Mouse (Mus musculus) thymus, postnatal 25 days (tissue): Measurements from ENCODE around the gene Cbfb.
"Not testable (repeated sequence)": the region's sequence is repeated elsewhere in the genome, so short reads cannot be mapped to it uniquely, and the experiment has no call there.

Source experiments
- DNase-seq: peaks from one replicate; pipeline ENCODE4 v3.0.0; 2022

Cbfb gene

GRCm38 (mm10) chr8:105186467-105187005 is 16.1 kb downstream of the Cbfb start:
- DNase-seq: no peak

DNA sequence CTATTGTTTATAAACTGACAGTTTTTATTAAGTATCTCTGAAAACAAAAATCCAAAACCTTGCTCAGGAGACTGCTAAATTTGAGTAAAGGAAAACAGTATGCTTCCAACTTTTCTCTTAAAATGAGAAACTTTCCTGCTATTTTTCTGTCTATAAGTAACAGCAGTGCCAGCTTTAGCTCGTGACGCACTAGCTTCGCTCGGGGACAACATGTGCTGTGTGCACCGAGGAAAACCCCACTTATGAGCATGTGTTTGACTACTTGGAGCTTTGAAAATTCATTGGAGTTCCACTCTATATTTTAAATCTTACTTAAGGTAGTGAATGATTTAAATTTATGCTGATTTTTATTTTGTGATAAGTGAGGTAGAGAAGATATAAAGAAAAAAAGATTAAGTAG is 21.7 kb downstream of the Cbfb start:
- no peak for DNase-seq

- DNase-seq: no peak
Observed at GRCm38 (mm10) chr8:105205748-105206147, 35.3 kb downstream of the Cbfb start.

GRCm38 (mm10) chr8:105206766-105207275 is 36.3 kb downstream of the Cbfb start:
- DNase-seq: no peak

GRCm38 (mm10) chr8:105207675-105208273 is 37.3 kb downstream of the Cbfb start:
- DNase-seq: no peak

DNA sequence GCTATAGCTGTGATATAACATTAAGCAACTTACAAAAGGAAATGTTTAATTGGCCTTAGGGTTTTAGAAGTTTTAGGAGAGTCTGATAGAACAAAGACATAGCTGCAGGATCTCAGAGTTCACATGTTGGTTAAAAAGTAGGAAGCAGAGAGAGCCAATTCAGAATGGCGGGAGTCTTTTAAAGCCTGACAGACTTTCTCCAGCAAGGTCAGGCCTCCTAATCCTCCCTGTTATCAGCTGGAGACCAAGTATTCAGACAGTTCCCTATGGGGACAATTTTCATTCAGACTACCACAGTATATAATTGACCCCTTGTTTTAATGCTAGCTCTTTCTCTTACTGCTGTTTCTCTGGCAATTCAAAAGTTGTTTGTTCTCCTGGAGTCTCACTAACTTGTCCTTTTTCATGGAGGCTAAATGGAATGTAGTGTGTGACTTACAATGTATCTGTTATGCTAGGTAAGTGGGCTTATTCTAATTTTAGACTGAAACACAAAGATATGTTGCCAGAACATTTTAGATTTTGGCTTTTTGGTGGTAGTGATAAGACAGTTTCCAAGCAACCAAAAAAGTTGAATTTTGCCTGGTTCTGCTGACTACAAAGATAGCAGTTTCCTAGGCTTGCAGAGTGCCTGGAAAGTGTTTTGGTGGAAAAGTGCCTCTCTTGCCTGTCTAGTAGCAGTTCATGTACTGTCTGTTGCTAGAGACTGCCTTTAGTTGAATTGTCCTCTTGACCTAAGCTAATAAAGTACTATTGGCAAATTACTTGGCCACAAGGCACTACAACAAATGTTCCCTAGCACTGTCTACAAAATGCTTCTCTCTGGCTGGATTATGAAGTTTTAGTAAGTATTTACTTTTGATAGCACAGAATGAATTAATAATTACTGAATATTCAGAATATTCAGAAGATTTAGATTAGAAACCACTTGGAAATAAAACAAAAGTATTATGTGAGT is 39.0 kb downstream of the Cbfb start:
- DNase-seq: no peak

DNA sequence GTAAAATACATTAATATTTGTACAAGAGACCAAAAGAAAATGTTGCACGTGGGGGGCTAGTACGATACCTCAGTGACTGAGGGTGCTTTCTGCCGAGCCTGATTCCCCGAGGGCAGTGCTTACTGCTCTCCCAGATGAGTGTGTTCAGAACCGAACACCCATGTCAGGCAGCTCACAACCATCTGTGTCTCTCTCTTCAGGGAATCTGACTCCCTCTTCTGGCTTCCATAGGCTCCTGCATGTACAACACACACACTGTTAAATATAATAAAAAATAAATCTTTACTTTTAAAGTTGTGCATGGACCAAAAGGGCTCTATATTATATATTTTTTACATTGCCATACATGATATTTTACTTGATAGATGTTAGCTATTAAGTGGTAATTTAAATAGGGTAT is 43.6 kb downstream of the Cbfb start:
- DNase-seq: no peak

DNA sequence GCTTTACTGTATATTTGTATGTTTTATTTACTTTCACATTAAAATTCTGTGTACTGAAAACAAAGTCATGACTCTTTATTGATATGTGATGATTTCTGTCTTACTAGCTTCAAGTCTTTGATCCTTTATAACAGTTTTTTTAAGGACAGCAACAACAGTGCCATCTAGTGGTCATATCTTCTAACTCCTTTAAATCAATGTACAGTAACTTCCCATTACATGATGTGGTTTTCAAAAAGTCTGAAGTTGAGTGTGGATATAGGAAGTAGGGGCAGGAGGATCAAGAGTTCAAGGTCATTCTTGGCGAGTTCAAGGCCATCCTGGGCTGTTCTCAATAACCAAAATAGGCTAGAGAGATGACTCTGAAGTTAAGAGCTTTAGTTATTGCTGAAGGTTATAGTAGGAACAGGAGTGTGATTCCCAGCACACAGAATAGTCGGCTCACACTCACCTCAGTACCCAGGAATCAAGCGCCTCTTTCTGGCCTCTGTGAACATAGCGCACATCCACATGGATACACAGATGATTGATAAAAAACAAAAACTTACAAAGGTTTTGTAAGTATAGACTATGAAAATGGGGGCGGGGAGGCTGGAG is 47.5 kb downstream of the Cbfb start:
- no peak for DNase-seq

- no peak for DNase-seq
Observed at GRCm38 (mm10) chr8:105223850-105224249, 53.4 kb downstream of the Cbfb start.

DNA sequence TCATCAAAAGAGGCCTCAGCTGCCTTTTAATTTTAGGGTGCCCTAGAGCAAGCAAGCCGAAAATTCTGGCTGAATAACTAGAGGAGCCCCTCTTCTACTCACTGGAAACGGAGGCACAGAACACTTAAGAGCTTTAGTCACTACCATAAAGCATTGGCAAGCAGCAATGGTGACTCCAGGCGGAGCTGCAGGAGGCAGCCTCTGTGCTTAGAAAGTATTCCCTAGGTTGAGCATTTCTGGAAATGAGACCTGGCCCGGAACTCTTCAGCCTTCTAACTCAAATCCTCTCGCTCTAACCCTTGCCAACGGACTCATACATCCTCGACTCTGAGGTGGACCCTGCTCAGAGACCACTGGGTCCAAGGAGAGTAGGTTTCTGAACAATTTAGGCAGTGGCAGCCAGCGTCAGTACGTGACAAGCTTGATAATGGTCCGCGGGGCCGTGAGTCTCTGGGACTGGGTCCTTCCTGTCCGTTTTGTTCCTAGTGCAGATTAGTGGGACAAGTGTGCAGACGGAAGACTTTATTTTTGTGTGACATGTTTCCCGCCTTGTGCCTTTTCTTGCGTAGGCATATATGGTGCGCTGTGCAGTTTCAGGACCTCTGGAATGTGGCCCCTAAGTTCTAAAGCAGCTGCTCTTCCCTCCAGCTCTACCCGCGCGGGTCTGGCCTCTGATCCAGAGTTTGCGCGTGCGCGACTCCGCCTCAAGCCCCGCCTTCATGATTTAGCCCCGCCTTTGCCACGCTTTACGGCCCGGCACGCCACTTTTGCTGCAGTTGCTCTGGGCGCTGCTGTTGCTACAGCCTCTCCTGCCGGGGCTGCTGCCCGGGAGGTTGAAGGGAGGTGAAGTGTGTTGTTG is 54.2 kb downstream of the Cbfb start, which contains the start of gene D230025D16Rik:
D230025D16Rik (plus strand) TSS at position 733 of the 859 bp plus-strand sequence.
- peak; percentile 97 for DNase-seq

DNA sequence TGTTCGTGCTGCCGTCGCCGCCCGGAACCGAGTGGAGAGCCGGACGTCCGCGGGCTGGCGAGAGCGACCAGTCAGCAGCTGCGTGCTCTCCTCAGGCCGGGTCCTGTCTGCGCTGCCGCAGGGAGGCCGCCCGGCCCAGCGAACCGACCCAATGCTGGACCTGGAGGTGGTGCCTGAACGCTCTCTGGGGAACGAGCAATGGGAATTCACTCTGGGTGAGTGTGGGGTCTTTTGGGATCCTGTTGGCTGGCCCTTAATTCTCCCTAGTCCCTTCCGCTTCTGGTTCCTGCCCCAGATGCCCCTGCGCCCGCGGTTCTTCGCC is 54.8 kb downstream of the Cbfb start:
- DNase-seq: no peak

DNA sequence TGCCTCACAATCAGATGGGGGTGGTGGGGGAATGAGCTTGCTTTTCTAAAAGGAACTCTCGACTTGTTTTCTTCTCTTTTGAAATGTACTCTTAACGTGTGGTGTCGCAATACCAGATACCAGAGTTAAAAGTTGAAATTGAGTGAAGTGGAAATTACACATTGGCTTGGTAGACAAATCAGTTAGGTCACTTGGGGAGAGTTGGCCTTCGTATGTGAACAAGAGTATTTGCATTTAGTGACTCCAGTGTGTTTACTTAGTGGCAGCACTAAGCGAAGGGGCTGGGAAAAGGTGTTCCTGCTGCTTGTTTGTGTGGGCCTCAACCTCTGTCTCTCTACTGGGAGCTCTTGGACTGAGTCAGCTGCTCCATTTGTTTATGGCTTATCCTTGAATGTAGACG is 55.4 kb downstream of the Cbfb start:
- no peak for DNase-seq

- no peak for DNase-seq
Observed at GRCm38 (mm10) chr8:105231503-105232320, 61.2 kb downstream of the Cbfb start.

- not testable (repeated sequence) for DNase-seq
Observed at GRCm38 (mm10) chr8:105232321-105232693, 61.8 kb downstream of the Cbfb start.

DNA sequence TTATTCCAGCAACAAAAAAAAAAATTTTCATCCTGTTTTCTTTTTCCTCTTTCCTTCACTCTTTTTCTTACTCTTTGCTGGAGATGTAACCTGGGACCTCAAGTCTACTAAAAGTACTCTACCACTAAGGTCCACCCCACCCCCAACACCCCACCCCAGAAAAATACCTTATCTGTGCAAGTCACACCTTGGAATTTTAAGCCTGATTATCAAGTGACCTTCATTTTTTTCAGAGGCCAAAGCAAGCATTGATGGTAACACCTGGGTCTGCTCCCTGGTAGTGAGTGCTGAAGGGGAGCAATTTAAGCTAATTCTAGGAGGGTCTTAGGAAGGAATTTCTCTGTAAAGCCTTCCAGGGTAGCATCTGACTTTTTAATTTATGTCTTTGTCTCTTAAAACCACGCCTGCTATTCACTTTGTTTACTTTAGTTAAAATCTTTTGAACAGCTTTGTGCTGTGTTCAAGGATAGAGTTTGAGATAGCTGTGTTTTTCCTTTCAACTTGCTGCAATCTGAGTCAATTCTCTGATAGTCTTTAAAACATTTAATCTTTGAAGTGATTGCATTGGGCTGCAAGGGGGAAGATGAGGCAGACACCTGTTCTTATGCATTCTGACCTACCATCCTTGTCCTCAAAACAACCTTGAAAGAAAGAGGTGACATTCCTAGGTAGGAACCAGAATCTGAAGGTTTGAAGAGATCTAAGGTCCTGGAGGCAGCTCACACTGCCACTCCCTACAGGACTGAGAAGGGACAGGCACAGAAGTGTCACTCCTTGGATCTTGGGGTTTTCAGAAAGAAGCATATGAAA is 62.9 kb downstream of the Cbfb start:
- no peak for DNase-seq

GRCm38 (mm10) chr8:105235206-105235605 is 64.7 kb downstream of the Cbfb start:
- DNase-seq: no peak

- DNase-seq: no peak
Observed at GRCm38 (mm10) chr8:105237442-105238142, 67.1 kb downstream of the Cbfb start.

DNA sequence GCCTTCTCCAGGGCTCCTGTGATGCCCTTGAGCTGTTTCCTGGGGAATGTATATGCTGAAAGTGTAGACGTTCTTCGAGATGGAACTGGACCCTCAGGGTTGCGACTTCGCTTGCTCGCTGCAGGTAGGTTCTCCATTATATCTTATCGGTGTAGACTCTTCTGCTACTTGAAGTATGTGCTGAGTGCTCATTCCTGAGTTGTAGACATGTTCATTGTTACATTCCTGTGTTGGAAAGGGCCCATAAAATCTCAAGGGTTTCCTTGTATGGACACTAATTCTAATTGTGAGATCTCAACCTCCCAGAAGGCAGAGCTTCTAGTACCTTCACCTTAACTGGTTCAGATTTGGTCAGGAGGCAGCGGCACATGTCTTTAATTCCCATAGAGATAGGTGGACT is 70.5 kb downstream of the Cbfb start:
- DNase-seq: no peak

DNA sequence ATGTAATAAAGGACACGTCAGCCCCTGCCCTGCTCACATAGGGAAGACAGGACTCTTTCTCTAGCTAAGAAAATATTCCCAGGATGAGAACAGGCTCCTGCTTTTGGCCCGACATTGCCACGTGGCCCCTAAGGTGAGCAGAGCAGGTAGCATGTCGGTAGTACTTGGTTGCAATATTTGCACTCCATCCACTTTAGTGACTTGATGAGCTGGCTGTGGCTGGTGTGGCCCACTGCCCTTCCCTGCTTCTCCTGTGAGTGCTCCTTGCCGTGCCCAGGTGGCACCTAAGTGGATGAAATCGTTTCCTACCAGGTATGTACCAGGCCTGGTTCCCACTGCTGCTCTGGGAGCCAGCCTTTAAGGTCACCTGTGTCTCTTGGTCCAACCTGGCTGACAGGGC is 81.5 kb downstream of the Cbfb start:
- DNase-seq: no peak
